Mouse (Mus musculus) kidney, adult 2 months (tissue): ENCODE measurements around the gene Mavs. TPM values are rescaled to one million over a fixed set of nuclear protein-coding genes. Genes with fewer than 3 reads are reported as not detected.

Source experiments
- DNase-seq: peaks from one replicate; pipeline ENCODE4 v3.0.0; 2021
- H3K27ac ChIP-seq: fragments of 200-500 bp; 2 replicates; pipeline ENCODE4 v1.5.1; 2012; ENCODE audit warnings: low read depth, low read length, control low read depth, inconsistent platforms; ENCODE audit not compliant: insufficient read depth
- H3K27me3 ChIP-seq: fragments of 200-500 bp; replicated peaks from 2 replicates; pipeline ENCODE4 v1.6.1; 2012; ENCODE audit warnings: mild to moderate bottlenecking, moderate library complexity, low read length, inconsistent platforms; ENCODE audit not compliant: control insufficient read depth, insufficient read depth
- H3K36me3 ChIP-seq: fragments of 200-500 bp; 2 replicates; pipeline ENCODE4 v1.6.1; 2012; ENCODE audit warnings: mild to moderate bottlenecking, moderate library complexity, low read length, inconsistent platforms; ENCODE audit not compliant: control insufficient read depth, insufficient read depth
- H3K4me1 ChIP-seq: fragments of 200-500 bp; 2 replicates; pipeline ENCODE4 v1.6.1; 2011; ENCODE audit warnings: low read length; ENCODE audit not compliant: control insufficient read depth, insufficient read depth
- H3K4me3 ChIP-seq: fragments of 200-500 bp; 2 replicates; pipeline ENCODE4 v1.5.1; 2011; ENCODE audit warnings: mild to moderate bottlenecking, low read depth, low read length, control low read depth; ENCODE audit not compliant: insufficient read depth
- CTCF ChIP-seq: fragments of 200-500 bp; conservative IDR thresholded peaks from 2 replicates; pipeline ENCODE4 v1.5.1; 2011; ENCODE audit warnings: low read depth, mild to moderate bottlenecking, control low read depth, low read length, moderate library complexity, mixed read lengths; ENCODE audit not compliant: insufficient read depth, insufficient read length
- POLR2A ChIP-seq: fragments of 200-500 bp; IDR thresholded peaks from one replicate; pipeline ENCODE4 v1.6.1; 2011; ENCODE audit warnings: low read depth, low read length, control low read depth
- WGBS: fragments of 180-500 bp; shearing (Covaris S2); methylation state at CpG from one replicate; pipeline ENCODE4 v1.1.7; 2018; 5-methylcytosine and 5-hydroxymethylcytosine counted together
- polyA plus RNA-seq: library from polyadenylated mRNA; depleted of rRNA; stranded (reverse); fragments of >200 nt; gene quantifications from 2 replicates; pipeline ENCODE4 v1.2.3, GENCODE M21; 2012; rRNA removed

The Mavs gene
- polyA plus RNA-seq, 1 experiment = 119 TPM

DNA sequence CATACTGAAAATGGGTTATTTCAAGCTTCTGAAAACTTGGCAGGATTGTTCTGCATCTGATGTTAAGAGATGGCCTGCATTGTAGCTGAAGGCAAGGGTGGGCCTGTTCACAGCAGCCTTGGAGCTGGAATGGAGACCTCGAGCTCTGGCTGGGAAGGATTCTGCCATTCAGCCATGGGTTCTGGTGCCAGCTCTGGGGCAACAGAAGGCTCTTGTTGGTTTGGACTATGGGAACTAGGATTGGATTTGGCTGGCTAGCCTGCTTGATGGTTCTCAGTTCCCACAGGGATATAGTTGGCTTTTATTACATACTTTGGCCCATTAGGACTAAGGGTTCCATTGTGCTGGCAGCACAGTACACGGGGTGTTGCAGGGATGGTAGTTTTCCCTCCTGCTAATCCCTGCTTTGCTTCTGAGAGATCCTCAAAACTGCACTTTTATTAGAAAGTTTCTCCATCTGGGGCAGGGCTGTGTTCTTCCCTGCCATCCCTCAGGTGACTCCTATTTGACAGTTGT, 62.9 kb downstream of the Mavs start:
- TF ChIP-seq CTCF = no peak
- TF ChIP-seq POLR2A = no peak
- no peak for DNase-seq
- 93% methylated on average over 2 of the region's 2 CpGs for WGBS
- no peak overlapping the region for H3K27ac ChIP-seq
- H3K4me3 ChIP-seq = no peak overlapping the region
- peaks cover 3% of the 10 kb centered on the region for H3K36me3 ChIP-seq
- no peaks in the 10 kb centered on the region for H3K4me1 ChIP-seq
- no peaks in the 10 kb centered on the region for H3K27me3 ChIP-seq

Other genes starting within 250 kb of the Mavs start
- gene Gfra4, start 191.0 kb upstream of the Mavs start, polyA plus RNA-seq = 7.1 and 7.2 TPM in 2 replicates
- gene Adam33, start 170.2 kb upstream of the Mavs start, polyA plus RNA-seq = 3.3 and 4.1 TPM in 2 replicates
- gene Siglec1, start 147.3 kb upstream of the Mavs start, polyA plus RNA-seq = 1.5 and 7.5 TPM in 2 replicates
- 7.8 and 8.4 TPM in 2 replicates for gene Hspa12b, start 106.8 kb upstream of the Mavs start, polyA plus RNA-seq
- not detected in 2 replicates for gene Gm11037, start 100.6 kb upstream of the Mavs start, polyA plus RNA-seq
- 107 and 112 TPM in 2 replicates for gene 1700037H04Rik, start 74.0 kb upstream of the Mavs start, polyA plus RNA-seq
- 95.3 and 105 TPM in 2 replicates for gene Cenpb, start 54.0 kb upstream of the Mavs start, polyA plus RNA-seq
- gene Cdc25b, start 47.1 kb upstream of the Mavs start, polyA plus RNA-seq = 12.9 TPM in 2 replicates
- gene Spef1, start 46.8 kb upstream of the Mavs start, polyA plus RNA-seq = 4.6 and 5.2 TPM in 2 replicates
- gene Ap5s1, start 27.0 kb upstream of the Mavs start, polyA plus RNA-seq = 48.5 and 51.6 TPM in 2 replicates
- 13.0 and 13.8 TPM in 2 replicates for gene Pank2, start 28.4 kb downstream of the Mavs start, polyA plus RNA-seq
- gene Rnf24, start 118.8 kb downstream of the Mavs start, polyA plus RNA-seq = 18.2 and 26.0 TPM in 2 replicates